Mouse (Mus musculus) erythroblast, embryonic 14.5 days (primary cell): ENCODE measurements around the gene Tmem38b.

ENCODE experiments used
- GATA1 ChIP-seq: IDR thresholded peaks from 2 replicates; pipeline ENCODE4 v1.6.1; 2012; ENCODE audit warnings: low read length, inconsistent platforms, mixed read lengths
- TAL1 ChIP-seq: IDR thresholded peaks from 3 replicates; pipeline ENCODE4 v1.6.1; 2012; ENCODE audit warnings: low read length, inconsistent platforms, mixed read lengths

GRCm38 (mm10) chr4:53828914-53829313 lies 3.1 kb downstream of the Tmem38b start:
- no peak for TF ChIP-seq TAL1
- no peak for TF ChIP-seq GATA1
